Mouse (Mus musculus): Measurements from ENCODE around the gene Ssb. TPM values are rescaled to one million over a fixed set of nuclear protein-coding genes. Genes with fewer than 3 reads are reported as not detected.
"Not testable (repeated sequence)": the region's sequence is repeated elsewhere in the genome, so short reads cannot be mapped to it uniquely, and the experiment has no call there.

The Ssb gene
- polyA plus RNA-seq, 1 experiment from 2014 or later, result 296 TPM

DNA sequence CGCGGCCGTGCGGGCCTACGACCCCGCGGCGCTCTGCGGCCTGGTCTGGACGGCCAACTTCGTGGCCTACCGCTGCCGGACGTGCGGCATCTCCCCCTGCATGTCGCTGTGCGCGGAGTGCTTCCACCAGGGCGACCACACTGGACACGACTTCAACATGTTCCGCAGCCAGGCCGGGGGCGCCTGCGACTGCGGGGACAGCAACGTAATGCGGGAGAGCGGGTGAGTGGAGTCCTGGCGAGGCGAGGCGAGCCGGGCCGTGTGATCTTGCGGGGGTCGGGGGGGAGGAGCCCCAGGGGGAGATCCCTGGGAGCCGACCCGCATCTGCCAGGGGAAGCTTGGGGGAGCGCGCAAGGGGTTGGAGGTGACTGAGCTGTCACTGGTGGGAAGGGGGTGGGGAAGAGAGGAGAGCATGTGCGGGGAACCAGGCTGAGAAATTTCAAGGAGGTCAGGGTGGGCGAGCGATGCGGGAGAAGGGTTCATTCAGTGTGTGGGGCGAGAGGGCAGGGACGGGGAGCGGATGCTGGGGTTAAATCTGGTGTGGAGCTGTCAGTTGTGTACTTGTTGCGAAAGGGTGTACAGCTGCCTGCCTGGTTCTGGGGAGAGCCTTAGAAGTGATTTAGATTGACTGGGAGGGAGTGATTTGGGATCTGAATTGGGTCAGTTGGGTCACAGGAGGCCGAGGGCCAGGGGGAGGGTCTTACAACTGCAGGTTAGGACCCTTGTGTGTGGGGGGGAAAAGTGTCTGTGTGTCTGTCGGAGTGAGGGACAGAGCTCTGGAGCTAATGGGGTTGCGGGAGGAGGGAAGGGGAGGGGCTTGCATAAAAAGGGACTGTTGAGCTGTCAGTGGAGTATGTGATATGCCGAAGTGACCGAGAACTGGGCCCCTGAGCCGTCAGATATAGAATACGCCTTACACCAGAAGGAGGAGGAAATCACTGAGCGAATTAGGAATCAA is 36.5 kb downstream of the Ssb start:
- H3K9ac ChIP-seq (replicated peaks; ENCODE audit: low read length), result peak overlapping the region; percentile 99
- no peaks in the 10 kb centered on the region for H3K27me3 ChIP-seq (ENCODE audit: control insufficient read depth, insufficient read depth, low read length)
- WGBS, result under 1% methylated on average over 55 of the region's 55 CpGs
- peak overlapping the region; percentile 93 for H3K27ac ChIP-seq (replicated peaks; ENCODE audit: low read depth, low read length)
- no peaks in the 10 kb centered on the region for H3K9me3 ChIP-seq (ENCODE audit: control insufficient read depth, low read length)
- H3K4me2 ChIP-seq (ENCODE audit: low read length), result peak overlapping the region; percentile 63
- DNase-seq, result peak; percentile 64
- peaks cover 10% of the 10 kb centered on the region; the same call in 1 of the 2 replicates for H3K4me1 ChIP-seq (ENCODE audit: control insufficient read depth, insufficient read depth, low read length)
- peak overlapping the region; percentile 98 for H3K4me3 ChIP-seq (replicated peaks; ENCODE audit: low read depth, low read length)
- H3K36me3 ChIP-seq (ENCODE audit: control insufficient read depth, insufficient read depth, low read length), result peaks cover 8% of the 10 kb centered on the region
- ATAC-seq (ENCODE audit: low FRiP score, low TSS enrichment), result peak; percentile 62

DNA sequence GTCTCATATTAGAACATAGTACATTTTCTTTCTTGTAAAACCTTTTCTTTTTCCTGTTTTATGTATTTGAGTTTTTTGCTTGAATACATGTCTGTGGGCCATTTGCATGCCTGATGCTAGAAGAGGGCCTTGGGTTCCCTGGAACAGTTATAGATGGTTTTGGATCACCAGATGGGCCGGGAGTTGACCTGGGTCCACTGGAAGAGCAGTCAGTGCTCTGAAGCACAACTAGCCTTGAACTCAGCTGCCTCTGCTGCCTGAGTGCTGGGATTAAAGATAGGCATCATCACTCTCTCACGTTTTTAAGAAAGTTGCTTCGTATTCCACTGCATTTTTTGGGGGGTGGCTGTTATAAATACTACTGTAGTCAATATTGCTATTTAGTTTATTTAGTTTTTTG is 42.2 kb downstream of the Ssb start:
- Histone ChIP-seq H3K36me3 (ENCODE audit: control insufficient read depth, insufficient read depth, low read length) (peaks cover 8% of the 10 kb centered on the region), H3K27ac (replicated peaks; ENCODE audit: low read depth, low read length) (no peak overlapping the region), H3K27me3 (ENCODE audit: control insufficient read depth, insufficient read depth, low read length) (no peaks in the 10 kb centered on the region), H3K9me3 (ENCODE audit: control insufficient read depth, low read length) (no peaks in the 10 kb centered on the region), H3K4me2 (ENCODE audit: low read length) (no peak overlapping the region), H3K4me1 (ENCODE audit: control insufficient read depth, insufficient read depth, low read length) (peaks cover 9% of the 10 kb centered on the region; the same call in 1 of the 2 replicates), H3K4me3 (replicated peaks; ENCODE audit: low read depth, low read length) (no peak overlapping the region), H3K9ac (replicated peaks; ENCODE audit: low read length) (no peak overlapping the region)
- DNase-seq (no peak), ATAC-seq (ENCODE audit: low FRiP score, low TSS enrichment) (no peak)
- 97% methylated on average over 3 of the region's 3 CpGs for WGBS

DNA sequence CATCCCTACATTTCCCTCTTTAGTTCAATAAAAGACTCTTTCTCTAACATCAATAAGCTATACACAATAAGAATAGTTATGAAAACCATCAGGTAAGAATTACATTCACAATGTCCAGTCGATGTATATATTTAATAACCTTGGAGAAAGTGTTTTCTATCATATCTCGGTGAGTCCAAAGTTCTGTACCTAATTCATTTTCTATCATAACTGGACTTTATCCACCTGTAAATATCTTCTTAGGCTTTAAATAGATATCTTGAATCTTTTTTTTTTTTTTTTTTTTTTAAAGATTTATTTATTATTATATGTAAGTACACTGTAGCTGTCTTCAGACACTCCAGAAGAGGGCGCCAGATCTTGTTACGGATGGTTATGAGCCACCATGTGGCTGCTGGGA is 46.0 kb downstream of the Ssb start:
- not testable (repeated sequence) for H3K36me3 ChIP-seq (ENCODE audit: control insufficient read depth, insufficient read depth, low read length); H3K27ac ChIP-seq (replicated peaks; ENCODE audit: low read depth, low read length); H3K9ac ChIP-seq (replicated peaks; ENCODE audit: low read length); DNase-seq; H3K4me2 ChIP-seq (ENCODE audit: low read length); ATAC-seq (ENCODE audit: low FRiP score, low TSS enrichment); H3K9me3 ChIP-seq (ENCODE audit: control insufficient read depth, low read length); H3K27me3 ChIP-seq (ENCODE audit: control insufficient read depth, insufficient read depth, low read length); H3K4me3 ChIP-seq (replicated peaks; ENCODE audit: low read depth, low read length); H3K4me1 ChIP-seq (ENCODE audit: control insufficient read depth, insufficient read depth, low read length)
- 90% methylated on average over 4 of the region's 4 CpGs for WGBS

DNA sequence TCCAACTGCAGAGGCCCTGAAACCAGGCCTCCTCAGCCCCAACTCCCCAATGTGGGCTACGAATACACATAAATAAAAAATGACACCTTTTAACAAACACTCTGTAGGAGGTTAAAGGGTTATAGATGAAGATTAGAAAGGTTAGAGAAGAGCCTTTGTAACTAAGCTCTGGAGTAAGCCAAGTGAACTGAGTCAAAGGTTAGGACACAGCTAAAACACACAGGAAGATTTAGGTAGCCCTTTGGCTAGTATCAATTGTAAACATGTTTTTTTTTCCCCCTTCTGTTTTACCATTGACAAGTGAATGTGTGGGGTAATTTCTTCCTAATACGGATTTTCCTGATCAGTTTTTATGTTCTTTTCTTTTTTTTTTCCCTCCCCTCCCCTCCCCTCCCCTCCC is 51.4 kb downstream of the Ssb start:
- no peaks in the 10 kb centered on the region for H3K27me3 ChIP-seq (ENCODE audit: control insufficient read depth, insufficient read depth, low read length)
- DNase-seq (no peak), ATAC-seq (ENCODE audit: low FRiP score, low TSS enrichment) (no peak)
- 44% methylated on average over 2 of the region's 2 CpGs for WGBS
- no peak overlapping the region for H3K4me2 ChIP-seq (ENCODE audit: low read length)
- H3K4me1 ChIP-seq (ENCODE audit: control insufficient read depth, insufficient read depth, low read length), result no peaks in the 10 kb centered on the region
- no peak overlapping the region for H3K27ac ChIP-seq (replicated peaks; ENCODE audit: low read depth, low read length)
- H3K4me3 ChIP-seq (replicated peaks; ENCODE audit: low read depth, low read length), result no peak overlapping the region
- no peaks in the 10 kb centered on the region for H3K9me3 ChIP-seq (ENCODE audit: control insufficient read depth, low read length)
- no peak overlapping the region for H3K9ac ChIP-seq (replicated peaks; ENCODE audit: low read length)
- peaks cover 12% of the 10 kb centered on the region for H3K36me3 ChIP-seq (ENCODE audit: control insufficient read depth, insufficient read depth, low read length)

DNA sequence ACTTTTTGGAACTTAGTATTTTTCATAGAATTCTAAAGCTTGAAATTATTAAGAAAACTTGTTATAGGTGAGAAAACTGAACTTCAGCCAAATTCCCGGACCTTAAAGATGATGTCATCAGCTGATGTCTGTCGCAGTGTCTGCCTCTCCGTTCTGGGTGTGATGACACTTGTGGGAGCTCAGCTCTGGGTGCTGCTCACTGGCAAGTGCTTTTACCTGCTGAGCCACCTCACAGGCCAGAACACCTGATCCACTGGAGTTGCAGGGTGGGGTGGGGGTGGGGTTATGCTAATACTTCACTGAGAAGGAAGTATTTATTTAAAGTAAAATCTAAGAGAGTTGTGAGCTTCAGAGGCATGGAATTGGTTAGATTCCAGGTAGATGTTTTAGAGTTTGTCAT is 55.9 kb downstream of the Ssb start:
- Histone ChIP-seq H3K9ac (replicated peaks; ENCODE audit: low read length) (no peak overlapping the region), H3K9me3 (ENCODE audit: control insufficient read depth, low read length) (no peaks in the 10 kb centered on the region), H3K4me3 (replicated peaks; ENCODE audit: low read depth, low read length) (no peak overlapping the region), H3K27ac (replicated peaks; ENCODE audit: low read depth, low read length) (no peak overlapping the region), H3K27me3 (ENCODE audit: control insufficient read depth, insufficient read depth, low read length) (no peaks in the 10 kb centered on the region), H3K4me1 (ENCODE audit: control insufficient read depth, insufficient read depth, low read length) (no peaks in the 10 kb centered on the region), H3K36me3 (ENCODE audit: control insufficient read depth, insufficient read depth, low read length) (peaks cover 34% of the 10 kb centered on the region), H3K4me2 (ENCODE audit: low read length) (no peak overlapping the region)
- DNase-seq, result no peak
- 95% methylated on average over 3 of the region's 3 CpGs for WGBS
- no peak for ATAC-seq (ENCODE audit: low FRiP score, low TSS enrichment)

Other genes with a start within 250 kb of the Ssb start
- gene Bbs5, start 214.4 kb upstream of the Ssb start, polyA plus RNA-seq (2014; fragmentation: Nextera tagmentation; extraction: Ambion mirVana), result 19.7 and 21.2 TPM in 2 replicates
- 0.11 and 0.21 TPM in 2 replicates for gene Klhl41, start 191.4 kb upstream of the Ssb start, polyA plus RNA-seq (2014; fragmentation: Nextera tagmentation; extraction: Ambion mirVana)
- 15.7 and 20.1 TPM in 2 replicates for gene Fastkd1, start 148.0 kb upstream of the Ssb start, polyA plus RNA-seq (2014; fragmentation: Nextera tagmentation; extraction: Ambion mirVana)
- 91.2 and 95.9 TPM in 2 replicates for gene Ppig, start 139.0 kb upstream of the Ssb start, polyA plus RNA-seq (2014; fragmentation: Nextera tagmentation; extraction: Ambion mirVana)
- gene Ccdc173, start 72.0 kb upstream of the Ssb start, polyA plus RNA-seq (2014; fragmentation: Nextera tagmentation; extraction: Ambion mirVana), result 2.5 and 3.0 TPM in 2 replicates
- gene Phospho2, start 71.9 kb upstream of the Ssb start, polyA plus RNA-seq (2014; fragmentation: Nextera tagmentation; extraction: Ambion mirVana), result 33.4 and 49.4 TPM in 2 replicates
- 75.3 and 85.9 TPM in 2 replicates for gene Klhl23, start 39.6 kb upstream of the Ssb start, polyA plus RNA-seq (2014; fragmentation: Nextera tagmentation; extraction: Ambion mirVana)
- 27.7 and 29.7 TPM in 2 replicates for gene Mettl5, start 24.1 kb downstream of the Ssb start, polyA plus RNA-seq (2014; fragmentation: Nextera tagmentation; extraction: Ambion mirVana)
- gene Ubr3, start 35.7 kb downstream of the Ssb start, polyA plus RNA-seq (2014; fragmentation: Nextera tagmentation; extraction: Ambion mirVana), result 26.0 and 26.9 TPM in 2 replicates
- 0.28 and 0.43 TPM in 2 replicates for gene Myo3b, start 177.6 kb downstream of the Ssb start, polyA plus RNA-seq (2014; fragmentation: Nextera tagmentation; extraction: Ambion mirVana)